Mouse (Mus musculus) neural tube, embryonic 13.5 days (tissue): ENCODE results near the gene Parp12. TPM values are rescaled to one million over a fixed set of nuclear protein-coding genes. Genes with fewer than 3 reads are reported as not detected.

Experiments used
- ATAC-seq: fragments of 200-750 bp; cut with Nextera tagmentation; 2 replicates; pipeline ENCODE4 v1.8.0; 2017; ENCODE audit warnings: low read depth, mild to moderate bottlenecking, moderate TSS enrichment, moderate library complexity
- H3K27ac ChIP-seq: fragments of 300-500 bp; sonication (generic); replicated peaks from 2 replicates; pipeline ENCODE4 v1.5.1; 2015; ENCODE audit warnings: moderate library complexity, mild to moderate bottlenecking, inconsistent platforms
- H3K27me3 ChIP-seq: fragments of 300-500 bp; sonication (generic); 2 replicates; pipeline ENCODE4 v1.6.1; 2015; ENCODE audit warnings: mild to moderate bottlenecking, inconsistent platforms
- H3K36me3 ChIP-seq: fragments of 300-500 bp; sonication (generic); 2 replicates; pipeline ENCODE4 v1.6.1; 2015; ENCODE audit warnings: mild to moderate bottlenecking, inconsistent platforms
- H3K4me1 ChIP-seq: fragments of 300-500 bp; sonication (generic); replicated peaks from 2 replicates; pipeline ENCODE4 v1.6.1; 2015; ENCODE audit warnings: inconsistent platforms
- H3K4me2 ChIP-seq: fragments of 300-500 bp; sonication (generic); 2 replicates; pipeline ENCODE4 v1.6.1; 2015; ENCODE audit warnings: inconsistent platforms, mild to moderate bottlenecking, moderate library complexity
- H3K4me3 ChIP-seq: fragments of 300-500 bp; sonication (generic); 2 replicates; pipeline ENCODE4 v1.5.1; 2015; ENCODE audit warnings: mild to moderate bottlenecking, inconsistent platforms
- H3K9ac ChIP-seq: fragments of 300-500 bp; sonication (generic); 2 replicates; pipeline ENCODE4 v1.6.1; 2015; ENCODE audit warnings: moderate library complexity, mild to moderate bottlenecking, inconsistent platforms
- H3K9me3 ChIP-seq: fragments of 300-500 bp; sonication (generic); 2 replicates; pipeline ENCODE4 v1.6.1; 2016; ENCODE audit warnings: inconsistent platforms
- WGBS: fragments of 180-500 bp; shearing (Covaris S2); methylation state at CpG from one replicate; pipeline ENCODE4 v1.1.7; 2015; 5-methylcytosine and 5-hydroxymethylcytosine counted together
- polyA plus RNA-seq: library from polyadenylated mRNA; unstranded; fragments of >200 nt; fragmentation: Nextera tagmentation; extraction: Ambion mirVana; gene quantifications from 2 replicates; pipeline ENCODE4 v1.2.1, GENCODE M21; 2015

The Parp12 gene
- polyA plus RNA-seq, 1 experiment from 2014 or later: 2.6 TPM

GRCm38 (mm10) chr6:39055831-39056261, 62.3 kb downstream of the Parp12 start:
- 53% methylated on average over 7 of the region's 7 CpGs for WGBS
- Histone ChIP-seq H3K9ac (no peak overlapping the region), H3K27me3 (no peaks in the 10 kb centered on the region), H3K4me3 (no peak overlapping the region), H3K27ac (peak overlapping the region; percentile 82; the same call in 1 of the 2 replicates), H3K4me1 (peaks cover 35% of the 10 kb centered on the region), H3K4me2 (no peak overlapping the region), H3K36me3 (no peaks in the 10 kb centered on the region), H3K9me3 (no peaks in the 10 kb centered on the region)
- no peak for ATAC-seq

- peaks cover 29% of the 10 kb centered on the region for H3K4me1 ChIP-seq
- no peak overlapping the region for H3K4me2 ChIP-seq
- H3K4me3 ChIP-seq: no peak overlapping the region
- 46% methylated on average over 6 of the region's 6 CpGs for WGBS
- H3K9me3 ChIP-seq: no peaks in the 10 kb centered on the region
- no peaks in the 10 kb centered on the region for H3K36me3 ChIP-seq
- peak overlapping the region; percentile 82 for H3K27ac ChIP-seq
- no peak overlapping the region for H3K9ac ChIP-seq
- no peaks in the 10 kb centered on the region for H3K27me3 ChIP-seq
- ATAC-seq: peak; percentile 70
Observed at GRCm38 (mm10) chr6:39054878-39055508, 63.2 kb downstream of the Parp12 start.

GRCm38 (mm10) chr6:39054206-39054864, 63.8 kb downstream of the Parp12 start:
- Histone ChIP-seq H3K4me1 (peaks cover 27% of the 10 kb centered on the region), H3K4me3 (no peak overlapping the region), H3K9me3 (no peaks in the 10 kb centered on the region), H3K27me3 (no peaks in the 10 kb centered on the region), H3K9ac (no peak overlapping the region), H3K4me2 (no peak overlapping the region), H3K36me3 (no peaks in the 10 kb centered on the region), H3K27ac (peak overlapping the region; percentile 82)
- ATAC-seq: peak; percentile 61
- 35% methylated on average over 13 of the region's 13 CpGs for WGBS

- H3K36me3 ChIP-seq: no peaks in the 10 kb centered on the region
- no peak for ATAC-seq
- H3K9ac ChIP-seq: no peak overlapping the region
- no peaks in the 10 kb centered on the region for H3K9me3 ChIP-seq
- H3K27me3 ChIP-seq: no peaks in the 10 kb centered on the region
- no peak overlapping the region for H3K27ac ChIP-seq
- no peak overlapping the region for H3K4me2 ChIP-seq
- H3K4me3 ChIP-seq: no peak overlapping the region
- H3K4me1 ChIP-seq: peaks cover 25% of the 10 kb centered on the region
- WGBS: 77% methylated on average over 4 of the region's 4 CpGs
Observed at GRCm38 (mm10) chr6:39052636-39053035, 65.5 kb downstream of the Parp12 start.

GRCm38 (mm10) chr6:39051799-39052556, 66.2 kb downstream of the Parp12 start:
- WGBS: 80% methylated on average over 9 of the region's 9 CpGs
- ATAC-seq: no peak
- no peaks in the 10 kb centered on the region for H3K27me3 ChIP-seq
- no peak overlapping the region for H3K4me2 ChIP-seq
- H3K9ac ChIP-seq: no peak overlapping the region
- no peaks in the 10 kb centered on the region for H3K36me3 ChIP-seq
- H3K4me3 ChIP-seq: no peak overlapping the region
- peaks cover 25% of the 10 kb centered on the region for H3K4me1 ChIP-seq
- H3K27ac ChIP-seq: no peak overlapping the region
- no peaks in the 10 kb centered on the region for H3K9me3 ChIP-seq

DNA sequence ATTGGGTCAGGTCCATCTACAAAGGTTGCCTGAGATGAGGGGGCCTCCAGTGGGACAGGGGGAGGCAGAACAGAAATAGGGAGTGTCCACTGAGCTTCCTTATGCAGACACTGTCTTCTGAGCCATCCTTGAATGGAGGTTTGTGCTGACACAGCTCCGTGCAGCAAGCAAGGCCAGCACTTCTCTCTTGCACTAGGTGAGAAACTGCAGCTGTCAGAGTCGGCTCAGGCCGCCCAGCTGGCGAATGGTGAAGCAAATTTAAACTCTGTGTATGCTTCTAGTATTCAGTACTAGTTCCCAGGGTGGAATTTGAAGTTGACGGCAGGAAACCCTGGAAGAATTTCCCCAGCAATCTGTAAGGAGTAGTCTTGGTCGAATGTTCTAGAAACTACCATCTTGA, 67.3 kb downstream of the Parp12 start:
- 76% methylated on average over 6 of the region's 6 CpGs for WGBS
- no peak for ATAC-seq
- Histone ChIP-seq H3K36me3 (no peaks in the 10 kb centered on the region), H3K4me1 (peaks cover 21% of the 10 kb centered on the region), H3K9me3 (no peaks in the 10 kb centered on the region), H3K27me3 (no peaks in the 10 kb centered on the region), H3K4me2 (no peak overlapping the region), H3K27ac (no peak overlapping the region), H3K9ac (no peak overlapping the region), H3K4me3 (no peak overlapping the region)

DNA sequence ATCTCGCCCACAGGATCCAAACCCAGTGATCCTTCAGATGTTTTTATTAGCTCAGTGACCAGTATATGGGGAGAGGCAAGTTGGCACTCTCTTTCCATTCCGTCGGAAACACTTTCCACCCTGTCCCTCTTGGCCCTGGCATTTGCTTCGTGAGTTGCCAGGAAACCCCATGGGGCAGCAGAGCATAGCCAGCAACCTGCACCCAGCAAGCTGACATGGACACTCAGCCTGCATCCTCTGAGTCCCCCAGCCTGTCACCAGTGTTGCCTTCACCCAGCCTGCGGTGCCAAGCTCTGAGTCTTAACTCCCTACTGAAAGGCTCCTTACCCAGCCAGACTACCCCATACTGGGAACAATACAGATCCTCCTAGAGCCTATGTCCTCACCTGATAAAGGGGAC, 69.0 kb downstream of the Parp12 start:
- 69% methylated on average over 5 of the region's 5 CpGs for WGBS
- Histone ChIP-seq H3K36me3 (no peaks in the 10 kb centered on the region), H3K27me3 (no peaks in the 10 kb centered on the region), H3K4me2 (no peak overlapping the region), H3K27ac (no peak overlapping the region), H3K9me3 (no peaks in the 10 kb centered on the region), H3K4me3 (no peak overlapping the region), H3K9ac (0 out of 2 replicates have a peak overlapping the region, but pooled peaks have one; percentile 13), H3K4me1 (peaks cover 4% of the 10 kb centered on the region; the same call in 1 of the 2 replicates)
- no peak for ATAC-seq

DNA sequence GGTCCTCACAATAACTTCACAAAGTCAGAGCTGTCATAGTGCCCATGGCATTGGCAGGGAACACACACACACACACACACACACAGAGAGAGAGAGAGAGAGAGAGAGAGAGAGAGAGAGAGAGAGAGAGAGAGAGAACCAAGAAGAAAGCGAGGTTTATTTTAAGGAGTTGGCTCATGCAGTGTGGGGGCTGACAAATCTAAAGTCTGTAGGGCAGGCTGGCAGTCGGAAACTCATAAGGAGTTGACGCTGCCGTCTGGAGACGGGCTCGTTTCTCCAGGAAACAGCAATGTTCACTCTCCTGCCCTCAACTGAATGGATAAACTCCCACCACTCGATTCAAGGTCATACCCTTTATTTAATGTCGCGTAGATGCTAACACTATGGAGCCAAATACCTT, 77.7 kb downstream of the Parp12 start:
- no peaks in the 10 kb centered on the region for H3K36me3 ChIP-seq
- H3K9me3 ChIP-seq: no peaks in the 10 kb centered on the region
- 88% methylated on average over 9 of the region's 9 CpGs for WGBS
- no peak for ATAC-seq
- no peak overlapping the region for H3K4me3 ChIP-seq
- no peak overlapping the region for H3K9ac ChIP-seq
- H3K4me1 ChIP-seq: peaks cover 8% of the 10 kb centered on the region
- H3K27ac ChIP-seq: no peak overlapping the region
- H3K4me2 ChIP-seq: no peak overlapping the region
- H3K27me3 ChIP-seq: no peaks in the 10 kb centered on the region

Other genes with a start within 250 kb of the Parp12 start
- 2.5 and 4.1 TPM in 2 replicates for gene Tbxas1, start 242.9 kb downstream of the Parp12 start, polyA plus RNA-seq
- 32.8 and 37.9 TPM in 2 replicates for gene Hipk2, start 242.2 kb downstream of the Parp12 start, polyA plus RNA-seq
- gene Kdm7a, start 88.4 kb upstream of the Parp12 start, polyA plus RNA-seq: 9.7 and 11.1 TPM in 2 replicates